Mouse (Mus musculus) C2C12 (cell line): Measurements from ENCODE around the gene Cfap100. TPM values are rescaled to one million over a fixed set of nuclear protein-coding genes. Genes with fewer than 3 reads are reported as not detected.

Source experiments
- H3K27me3 ChIP-seq: one replicate; pipeline ENCODE4 v1.6.1; 2011; ENCODE audit not compliant: control insufficient read depth, insufficient read depth, insufficient read length
- H3K36me3 ChIP-seq: one replicate; pipeline ENCODE4 v1.6.1; 2011; ENCODE audit not compliant: control insufficient read depth, insufficient read depth
- H3K4me3 ChIP-seq: one replicate; pipeline ENCODE4 v1.5.1; 2011; ENCODE audit warnings: mild to moderate bottlenecking, control low read depth; ENCODE audit not compliant: poor library complexity, insufficient read depth, severe bottlenecking
- H3K79me2 ChIP-seq: one replicate; pipeline ENCODE4 v1.6.1; 2011; ENCODE audit not compliant: control insufficient read depth, insufficient read depth
- H3K79me3 ChIP-seq: one replicate; pipeline ENCODE4 v1.6.1; 2011; ENCODE audit warnings: low read depth, control low read depth
- H3ac ChIP-seq: one replicate; pipeline ENCODE3; 2011; ENCODE audit warnings: low read depth; ENCODE audit not compliant: control insufficient read depth, insufficient read length
- CEBPB ChIP-seq: IDR thresholded peaks from one replicate; pipeline ENCODE4 v1.6.1; 2011; ENCODE audit warnings: low read depth, mild to moderate bottlenecking, control low read depth, moderate library complexity
- CTCF ChIP-seq: IDR thresholded peaks from one replicate; pipeline ENCODE4 v1.5.1; 2011; ENCODE audit not compliant: control insufficient read depth, insufficient read depth, insufficient read length
- FOSL1 ChIP-seq: IDR thresholded peaks from one replicate; pipeline ENCODE4 v1.8.0; 2011; ENCODE audit warnings: mild to moderate bottlenecking, low read length; ENCODE audit not compliant: poor library complexity, insufficient read depth, severe bottlenecking
- MAX ChIP-seq: IDR thresholded peaks from one replicate; pipeline ENCODE4 v1.6.1; 2011; ENCODE audit warnings: mild to moderate bottlenecking, control low read depth
- MYOD1 ChIP-seq: IDR thresholded peaks from one replicate; pipeline ENCODE4 v1.6.1; 2011; ENCODE audit warnings: low read depth; ENCODE audit not compliant: control insufficient read depth, insufficient read length
- MYOG ChIP-seq: IDR thresholded peaks from one replicate; pipeline ENCODE4 v1.6.1; 2011; ENCODE audit not compliant: control insufficient read depth, insufficient read length; ENCODE audit errors: extremely low read depth
- USF1 ChIP-seq: IDR thresholded peaks from one replicate; pipeline ENCODE4 v1.6.1; 2011; ENCODE audit warnings: low read depth, mild to moderate bottlenecking, control low read depth, moderate library complexity
- polyA plus RNA-seq: library from polyadenylated mRNA; unstranded; fragments of >200 nt; fragmentation: generic; extraction: Trizol; gene quantifications from one replicate; pipeline ENCODE4 v1.2.1, GENCODE M21; 2012; ENCODE audit warnings: missing spikeins

The Cfap100 gene
- polyA plus RNA-seq, 1 experiment, result 0.02 TPM

- Histone ChIP-seq H3ac (no peak overlapping the region), H3K27me3 (peaks cover 22% of the 10 kb centered on the region), H3K36me3 (no peaks in the 10 kb centered on the region), H3K4me3 (no peak overlapping the region), H3K79me3 (no peaks in the 10 kb centered on the region), H3K79me2 (no peaks in the 10 kb centered on the region)
- TF ChIP-seq MYOG, result no peak
- TF ChIP-seq CTCF, result no peak
- TF ChIP-seq USF1, result no peak
- no peak for TF ChIP-seq CEBPB
- no peak for TF ChIP-seq MYOD1
- TF ChIP-seq FOSL1, result no peak
- no peak for TF ChIP-seq MAX
These were observed 24.0 kb upstream of the Cfap100 start for GRCm38 (mm10) chr6:90452603-90453002.

DNA sequence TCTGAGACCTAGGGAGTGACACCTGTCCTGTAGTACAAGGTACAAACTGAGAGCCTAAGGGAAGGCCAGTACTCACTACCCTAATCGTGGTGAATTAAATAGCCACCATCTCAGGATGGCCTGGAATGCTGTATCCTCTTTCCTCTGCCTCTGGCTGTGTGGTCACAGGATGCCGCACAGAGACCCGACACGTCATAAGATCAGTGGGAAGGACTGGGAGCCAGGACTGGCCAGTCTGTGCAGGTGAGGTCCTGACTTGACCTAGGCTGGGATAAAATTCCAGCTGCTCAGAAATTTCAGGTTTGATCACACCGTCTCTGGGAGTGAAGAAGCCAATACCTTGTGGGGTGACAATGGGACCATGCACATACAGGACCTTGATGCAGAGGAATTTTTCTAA is 22.9 kb upstream of the Cfap100 start:
- no peaks in the 10 kb centered on the region for H3K79me3 ChIP-seq
- H3K79me2 ChIP-seq, result no peaks in the 10 kb centered on the region
- no peak overlapping the region for H3K4me3 ChIP-seq
- no peak overlapping the region for H3ac ChIP-seq
- TF ChIP-seq MAX (no peak), MYOD1 (no peak), CTCF (no peak), CEBPB (no peak), USF1 (no peak), MYOG (no peak), FOSL1 (no peak)
- peaks cover 15% of the 10 kb centered on the region for H3K27me3 ChIP-seq
- no peaks in the 10 kb centered on the region for H3K36me3 ChIP-seq

DNA sequence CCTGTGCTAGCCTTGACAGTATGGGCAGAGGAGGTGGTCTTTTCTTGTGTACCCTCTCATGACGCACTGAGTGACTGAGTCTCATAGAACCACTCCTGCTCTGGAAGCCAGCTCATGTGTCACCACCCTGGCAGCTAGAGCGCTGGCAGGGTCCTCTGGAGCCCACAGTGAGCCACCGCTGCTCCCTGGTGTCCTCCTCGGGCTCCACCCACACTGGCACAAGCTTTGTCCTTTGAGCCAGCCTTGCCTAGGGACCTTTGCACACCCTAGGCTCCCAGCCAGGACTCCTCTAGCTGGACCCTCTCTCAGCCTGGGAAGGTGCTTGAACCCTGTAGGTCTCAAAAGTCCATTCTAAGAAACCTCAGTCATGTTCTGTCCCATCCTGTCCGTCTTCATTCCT is 22.1 kb upstream of the Cfap100 start:
- TF ChIP-seq MAX, result no peak
- TF ChIP-seq CEBPB, result no peak
- TF ChIP-seq USF1, result no peak
- TF ChIP-seq MYOD1, result no peak
- no peak for TF ChIP-seq MYOG
- TF ChIP-seq CTCF, result no peak
- no peak for TF ChIP-seq FOSL1
- Histone ChIP-seq H3K79me3 (no peaks in the 10 kb centered on the region), H3K79me2 (no peaks in the 10 kb centered on the region), H3K4me3 (no peak overlapping the region), H3K27me3 (peaks cover 14% of the 10 kb centered on the region), H3ac (no peak overlapping the region), H3K36me3 (no peaks in the 10 kb centered on the region)

DNA sequence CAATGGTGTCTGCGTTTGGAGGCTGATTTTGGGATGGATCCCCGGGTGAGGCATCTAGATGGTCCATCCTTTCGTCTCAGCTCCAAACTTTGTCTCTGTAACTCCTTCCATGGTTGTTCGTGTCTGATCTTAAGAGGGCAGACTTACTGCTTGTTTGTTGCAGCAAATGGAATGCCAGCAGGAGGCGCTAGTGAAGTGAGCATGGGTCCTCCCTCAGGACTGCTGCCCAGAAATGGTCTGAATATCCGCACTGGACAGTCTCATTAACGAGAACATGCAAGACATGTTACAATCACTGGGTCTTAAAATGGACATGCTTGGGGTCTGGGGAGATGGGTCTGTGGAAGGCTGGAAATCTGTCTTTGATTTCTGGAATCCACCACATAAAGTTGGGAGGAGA is 21.6 kb upstream of the Cfap100 start:
- Histone ChIP-seq H3K4me3 (no peak overlapping the region), H3K36me3 (no peaks in the 10 kb centered on the region), H3K79me3 (no peaks in the 10 kb centered on the region), H3K79me2 (no peaks in the 10 kb centered on the region), H3ac (no peak overlapping the region), H3K27me3 (peaks cover 12% of the 10 kb centered on the region)
- TF ChIP-seq CTCF, result peak; percentile 39
- TF ChIP-seq MYOD1, result no peak
- TF ChIP-seq CEBPB, result no peak
- TF ChIP-seq USF1, result no peak
- TF ChIP-seq FOSL1, result no peak

DNA sequence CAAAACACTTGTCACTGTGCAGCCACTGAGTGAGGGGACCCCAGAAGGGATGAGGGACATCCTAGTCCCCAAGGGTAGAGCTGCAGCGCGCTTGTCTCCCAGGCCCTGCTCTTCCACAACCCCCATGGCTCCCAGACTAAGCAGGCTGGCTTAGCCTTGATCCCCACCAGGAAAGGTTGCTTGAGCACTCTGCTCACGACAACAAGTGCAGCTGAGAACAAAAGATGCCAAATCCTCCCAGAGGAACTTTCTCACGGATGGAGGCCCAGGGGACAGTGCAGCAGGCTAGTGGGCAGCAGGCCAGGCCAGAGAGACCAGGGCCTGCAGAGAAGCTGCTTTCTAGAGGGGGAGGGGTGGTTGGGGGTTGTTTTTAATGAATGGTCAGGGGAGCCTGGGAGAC is 18.3 kb upstream of the Cfap100 start:
- H3K36me3 ChIP-seq, result no peaks in the 10 kb centered on the region
- H3K4me3 ChIP-seq, result no peak overlapping the region
- H3K79me2 ChIP-seq, result no peaks in the 10 kb centered on the region
- H3K27me3 ChIP-seq, result peaks cover 8% of the 10 kb centered on the region
- no peak for TF ChIP-seq MAX
- TF ChIP-seq MYOG, result no peak
- TF ChIP-seq CEBPB, result no peak
- TF ChIP-seq CTCF, result no peak
- TF ChIP-seq FOSL1, result no peak
- no peak for TF ChIP-seq MYOD1
- no peak for TF ChIP-seq USF1
- no peak overlapping the region for H3ac ChIP-seq
- H3K79me3 ChIP-seq, result no peaks in the 10 kb centered on the region

DNA sequence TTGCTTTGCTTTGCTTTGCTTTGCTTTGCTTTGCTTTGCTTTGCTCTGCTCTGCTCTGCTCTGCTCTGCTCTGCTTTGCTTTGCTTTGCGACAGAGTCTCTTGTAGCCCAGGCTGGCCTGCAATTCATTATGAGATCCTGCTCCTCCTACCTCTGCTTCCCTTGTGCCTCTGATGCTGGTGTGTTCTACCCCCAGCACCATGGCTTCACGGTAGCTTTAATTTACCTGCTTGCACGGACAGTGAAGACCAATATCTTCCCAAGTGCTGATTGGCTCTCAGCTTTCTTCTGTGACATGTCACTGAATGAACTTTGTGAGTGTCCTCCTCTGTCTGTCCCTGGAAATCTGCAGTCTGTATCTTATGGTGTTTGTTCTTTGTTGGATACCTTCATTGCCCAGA is 8.4 kb upstream of the Cfap100 start:
- Histone ChIP-seq H3K36me3 (no peaks in the 10 kb centered on the region), H3K79me3 (no peaks in the 10 kb centered on the region), H3K27me3 (peaks cover 10% of the 10 kb centered on the region), H3ac (no peak overlapping the region), H3K79me2 (no peaks in the 10 kb centered on the region), H3K4me3 (no peak overlapping the region)
- no peak for TF ChIP-seq FOSL1
- TF ChIP-seq MYOD1, result no peak
- no peak for TF ChIP-seq MAX
- no peak for TF ChIP-seq CTCF
- TF ChIP-seq USF1, result no peak
- TF ChIP-seq MYOG, result no peak
